ENCODE assay signal across 8 mouse cellular contexts in the genomic region with DNA sequence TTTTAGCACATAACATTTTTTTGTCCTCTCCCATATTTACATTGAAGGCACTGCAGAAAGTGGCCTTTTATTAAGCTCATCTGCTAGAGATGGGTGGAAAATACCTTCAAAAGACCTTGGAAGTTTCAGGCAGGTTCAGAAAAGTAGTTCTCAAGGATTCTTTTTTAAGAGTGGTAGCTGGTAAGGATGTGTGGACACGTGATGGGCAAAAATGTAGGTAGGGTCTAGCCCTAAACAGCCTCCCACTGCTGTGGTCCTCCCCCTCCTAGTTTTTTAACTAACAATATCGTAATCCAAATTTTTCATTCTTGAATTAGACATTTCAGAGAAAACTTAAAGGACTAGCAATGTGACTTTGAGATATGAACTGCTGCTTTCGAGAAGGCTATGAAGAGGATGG. TPM values are rescaled to one million over a fixed set of nuclear protein-coding genes. Genes with fewer than 3 reads are reported as not detected.
A peak's percentile ranks its signal among the peaks of the same experiment; 100 is the strongest.
DNase-seq lines count a peak whose midpoint lies in the region; ATAC-seq and TF ChIP-seq lines count a peak whose summit lies in the region.

No protein-coding gene starts in this region.

- H3K27me3 ChIP-seq in embryonic facial prominence, embryonic 15.5 days = no peaks in the 10 kb centered on the region
- no peaks in the 10 kb centered on the region for H3K27me3 ChIP-seq in intestine, embryonic 16.5 days (replicated peaks; ENCODE audit: control insufficient read depth, insufficient read depth, low read length)
- no peaks in the 10 kb centered on the region for H3K27me3 ChIP-seq in neural tube, embryonic 13.5 days

- DNase-seq in lung, adult 2 months = no peak
- DNase-seq in lung, postnatal 14 days = no peak
- DNase-seq in layer of hippocampus, postnatal 25 days (ENCODE audit: extremely low spot score in 1 of 2, low spot score in 1 of 2) = no peak
- DNase-seq in gastrocnemius, adult 8-10 months (ENCODE audit: low spot score in 2 of 2) = no peak
- no peak for DNase-seq in left cerebral cortex, adult 11 months (ENCODE audit: low spot score)

- no peaks in the 10 kb centered on the region for H3K9me3 ChIP-seq in embryonic facial prominence, embryonic 15.5 days (replicated peaks)
- H3K9me3 ChIP-seq in intestine, embryonic 16.5 days (ENCODE audit: control insufficient read depth, low read length) = no peaks in the 10 kb centered on the region
- no peaks in the 10 kb centered on the region for H3K9me3 ChIP-seq in neural tube, embryonic 13.5 days

- peak overlapping the region; percentile 79 for H3K4me3 ChIP-seq in lung, adult 2 months (replicated peaks; ENCODE audit: extremely low read depth, low read depth, low read length)
- H3K4me3 ChIP-seq in embryonic facial prominence, embryonic 15.5 days (replicated peaks) = peak overlapping the region; percentile 68
- peak overlapping the region; percentile 58 for H3K4me3 ChIP-seq in intestine, embryonic 16.5 days (ENCODE audit: low read length)
- H3K4me3 ChIP-seq in neural tube, embryonic 13.5 days = peak overlapping the region; percentile 95

- H3K9ac ChIP-seq in embryonic facial prominence, embryonic 15.5 days = peak overlapping the region; percentile 39; the same call in 1 of the 2 replicates
- peak overlapping the region; percentile 73 for H3K9ac ChIP-seq in intestine, embryonic 16.5 days (ENCODE audit: low read depth, low read length)
- H3K9ac ChIP-seq in neural tube, embryonic 13.5 days = peak overlapping the region; percentile 73

- no peak for TF ChIP-seq POLR2A in lung, adult 2 months (IDR thresholded peaks at IDR 0.05; ENCODE audit: borderline replicate concordance, extremely low read depth, low read depth, low read length)

- peak overlapping the region; percentile 91 for H3K27ac ChIP-seq in embryonic facial prominence, embryonic 15.5 days (replicated peaks)
- peak overlapping the region; percentile 81 for H3K27ac ChIP-seq in intestine, embryonic 16.5 days (ENCODE audit: low read length)
- H3K27ac ChIP-seq in neural tube, embryonic 13.5 days (replicated peaks) = peak overlapping the region; percentile 84

- no peaks in the 10 kb centered on the region for H3K36me3 ChIP-seq in embryonic facial prominence, embryonic 15.5 days
- H3K36me3 ChIP-seq in intestine, embryonic 16.5 days (ENCODE audit: control insufficient read depth, insufficient read depth, low read length) = no peaks in the 10 kb centered on the region
- 0 out of 2 replicates have a peak, but pooled peaks cover 6% of the 10 kb centered on the region for H3K36me3 ChIP-seq in neural tube, embryonic 13.5 days

- H3K4me2 ChIP-seq in embryonic facial prominence, embryonic 15.5 days (replicated peaks) = peak overlapping the region; percentile 58
- peak overlapping the region; percentile 58 for H3K4me2 ChIP-seq in intestine, embryonic 16.5 days (ENCODE audit: low read depth, low read length)
- H3K4me2 ChIP-seq in neural tube, embryonic 13.5 days = peak overlapping the region; percentile 62

- H3K4me1 ChIP-seq in lung, adult 2 months (ENCODE audit: control insufficient read depth, insufficient read depth, low read length) = peaks cover 7% of the 10 kb centered on the region
- peaks cover 11% of the 10 kb centered on the region for H3K4me1 ChIP-seq in embryonic facial prominence, embryonic 15.5 days
- peaks cover 3% of the 10 kb centered on the region; the same call in 1 of the 2 replicates for H3K4me1 ChIP-seq in intestine, embryonic 16.5 days (ENCODE audit: control insufficient read depth, insufficient read depth, low read length)
- H3K4me1 ChIP-seq in neural tube, embryonic 13.5 days (replicated peaks) = peaks cover 28% of the 10 kb centered on the region

- WGBS in lung, adult 2 months = 6% methylated on average over 3 of the region's 3 CpGs
- 7% methylated on average over 3 of the region's 3 CpGs for WGBS in embryonic facial prominence, embryonic 15.5 days
- WGBS in intestine, embryonic 16.5 days = 9% methylated on average over 3 of the region's 3 CpGs
- 15% methylated on average over 3 of the region's 3 CpGs for WGBS in neural tube, embryonic 13.5 days

- ATAC-seq in embryonic facial prominence, embryonic 15.5 days (ENCODE audit: insufficient number of reproducible peaks, low FRiP score, low TSS enrichment, low read depth) = no peak
- no peak for ATAC-seq in intestine, embryonic 16.5 days
- no peak for ATAC-seq in neural tube, embryonic 13.5 days (ENCODE audit: low read depth)

- no peak for TF ChIP-seq CTCF in lung, adult 2 months (IDR thresholded peaks at IDR 0.05; ENCODE audit: insufficient read depth, low read length)

RNA-seq across cellular contexts. Expression of a gene that starts 0.7 kb away (rescaled TPM):
- polyA plus RNA-seq in lung, adult 2 months (2012; rRNA removed) = 26.4 and 32.4 TPM in 2 replicates
- polyA plus RNA-seq in embryonic facial prominence, embryonic 15.5 days (2015; fragmentation: Nextera tagmentation; extraction: Ambion mirVana) = 19.2 and 22.9 TPM in 2 replicates
- polyA plus RNA-seq in intestine, embryonic 16.5 days (2015; fragmentation: Nextera tagmentation; extraction: Ambion mirVana) = 9.9 and 13.1 TPM in 2 replicates
- 23.1 and 24.1 TPM in 2 replicates for polyA plus RNA-seq in neural tube, embryonic 13.5 days (2015; fragmentation: Nextera tagmentation; extraction: Ambion mirVana)
- total RNA-seq in layer of hippocampus, postnatal 25 days (2021) = 10 to 100 TPM; 69.2 to 72.8 TPM
- 10 to 100 TPM; 38.2 to 52.3 (median 42.2) TPM for total RNA-seq in gastrocnemius, adult 8-10 months (2022)
